Mouse (Mus musculus) kidney, postnatal 0 days (tissue): ENCODE measurements at regions not wholly inside any gene's neighbourhood (a gene's known extent, or its start where the extent isn't known, plus 50 kb on each side); places are given as distances from the start of the nearest gene placed in this dataset.

Experiments used
- ATAC-seq: fragments of 200-750 bp; cut with Nextera tagmentation; replicated peaks from 2 replicates; pipeline ENCODE4 v1.8.0; 2017; ENCODE audit warnings: low read depth, moderate number of reproducible peaks, moderate TSS enrichment, moderate library complexity; ENCODE audit not compliant: low FRiP score
- DNase-seq: peaks from one replicate; pipeline ENCODE4 v3.0.0-alpha.2; 2016; ENCODE audit warnings: low spot score
- H3K27ac ChIP-seq: fragments of 300-500 bp; sonication (generic); 2 replicates; pipeline ENCODE4 v1.5.1; 2014; ENCODE audit warnings: mild to moderate bottlenecking
- H3K27me3 ChIP-seq: fragments of 300-500 bp; sonication (generic); 2 replicates; pipeline ENCODE4 v1.6.1; 2014; ENCODE audit warnings: low read length, mixed read lengths; ENCODE audit not compliant: insufficient read depth
- H3K36me3 ChIP-seq: fragments of 300-500 bp; sonication (generic); 2 replicates; pipeline ENCODE4 v1.6.1; 2014; ENCODE audit warnings: low read length, mixed read lengths; ENCODE audit not compliant: insufficient read depth
- H3K4me1 ChIP-seq: fragments of 300-500 bp; sonication (generic); replicated peaks from 2 replicates; pipeline ENCODE4 v1.6.1; 2014; ENCODE audit warnings: antibody characterized with exemption, low read length, mixed read lengths; ENCODE audit not compliant: insufficient read depth
- H3K4me2 ChIP-seq: fragments of 300-500 bp; sonication (generic); 2 replicates; pipeline ENCODE4 v1.6.1; 2014; ENCODE audit warnings: mild to moderate bottlenecking, low read length, moderate library complexity, mixed read lengths
- H3K4me3 ChIP-seq: fragments of 300-500 bp; sonication (generic); replicated peaks from 2 replicates; pipeline ENCODE4 v1.5.1; 2014; ENCODE audit warnings: low read depth, low read length
- H3K9ac ChIP-seq: fragments of 300-500 bp; sonication (generic); 2 replicates; pipeline ENCODE4 v1.6.1; 2014; ENCODE audit warnings: low read depth, low read length
- H3K9me3 ChIP-seq: fragments of 300-500 bp; sonication (generic); replicated peaks from 2 replicates; pipeline ENCODE4 v1.6.1; 2016; ENCODE audit warnings: low read length, inconsistent platforms, mixed read lengths
- CTCF ChIP-seq: IDR thresholded peaks from 2 replicates; pipeline ENCODE4 v1.5.1; 2016; ENCODE audit warnings: antibody characterized with exemption, low read depth, mild to moderate bottlenecking, moderate library complexity
- WGBS: fragments of 180-500 bp; shearing (Covaris S2); extraction: QIAGEN DNeasy Blood & Tissue Kit; methylation state at CpG from one replicate; pipeline ENCODE4 v1.1.7; 2014; 5-methylcytosine and 5-hydroxymethylcytosine counted together

DNA sequence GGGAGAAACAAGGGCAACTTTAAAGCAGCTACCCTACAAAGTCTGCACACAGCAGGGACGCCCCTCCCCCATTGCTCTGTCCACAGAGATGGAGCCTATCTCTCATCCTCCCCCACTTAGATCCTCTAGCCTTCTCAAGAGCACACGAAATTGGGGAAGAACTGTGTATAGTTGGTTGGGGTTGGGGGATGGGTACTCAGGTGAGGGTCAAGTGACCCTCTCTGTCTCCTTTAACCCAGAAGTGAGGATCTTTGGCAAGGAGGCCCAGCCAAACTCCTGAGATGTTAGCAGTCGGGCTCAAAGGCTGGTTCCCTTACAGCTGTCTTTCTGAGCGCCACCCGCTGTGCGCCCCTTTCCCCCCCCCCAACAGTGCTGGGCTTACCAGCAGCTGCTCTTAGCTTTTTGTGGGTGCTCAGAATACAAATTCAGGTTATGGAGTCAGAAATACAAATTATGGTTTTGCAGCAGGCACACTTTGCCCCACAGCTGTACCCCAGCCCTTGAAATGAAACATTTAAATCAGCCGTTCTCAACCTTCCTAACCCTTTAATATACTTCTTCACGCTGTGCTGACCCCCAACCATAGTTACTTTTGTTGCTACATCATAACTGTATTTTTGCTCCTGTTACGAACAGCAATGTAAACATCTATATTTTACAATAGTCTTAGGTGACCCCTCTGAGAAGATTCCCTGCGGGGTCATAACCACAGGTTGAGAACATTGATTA, 50.1 kb upstream of the Smndc1 start:
- 65% methylated on average over 10 of the region's 10 CpGs for WGBS
- Histone ChIP-seq H3K4me1 (peaks cover 26% of the 10 kb centered on the region), H3K9ac (no peak overlapping the region), H3K27ac (no peak overlapping the region), H3K36me3 (no peaks in the 10 kb centered on the region), H3K9me3 (no peaks in the 10 kb centered on the region), H3K27me3 (no peaks in the 10 kb centered on the region), H3K4me3 (no peak overlapping the region), H3K4me2 (no peak overlapping the region)
- no peak for DNase-seq
- no peak for ATAC-seq
- no peak for TF ChIP-seq CTCF
